Mouse (Mus musculus): ENCODE data around the gene Col6a1.

The Col6a1 gene

DNA sequence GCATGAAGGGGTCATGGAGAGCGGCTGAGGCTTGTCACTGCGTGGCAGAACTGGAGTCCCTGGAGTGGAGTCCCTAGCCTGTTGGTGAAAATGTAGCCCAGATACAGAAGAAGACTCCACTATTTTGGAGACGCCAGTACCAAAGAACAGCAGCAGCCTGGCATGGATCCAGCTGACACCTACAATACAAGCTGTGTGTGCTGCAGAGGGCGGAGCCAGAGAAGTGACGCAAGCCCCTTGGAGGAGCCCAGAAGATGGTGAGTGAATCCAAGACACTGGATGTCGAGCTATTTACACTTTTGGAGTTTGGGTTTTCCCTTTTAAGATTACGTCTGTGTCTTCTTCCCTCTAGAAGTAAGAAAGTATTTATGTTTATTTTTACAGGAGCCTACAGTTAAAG, 47.8 kb downstream of the Col6a1 start:
- DNase-seq, result peak; percentile 84

- peak; percentile 54 for DNase-seq
Observed at GRCm38 (mm10) chr10:76675268-76675667, 50.7 kb downstream of the Col6a1 start.

DNA sequence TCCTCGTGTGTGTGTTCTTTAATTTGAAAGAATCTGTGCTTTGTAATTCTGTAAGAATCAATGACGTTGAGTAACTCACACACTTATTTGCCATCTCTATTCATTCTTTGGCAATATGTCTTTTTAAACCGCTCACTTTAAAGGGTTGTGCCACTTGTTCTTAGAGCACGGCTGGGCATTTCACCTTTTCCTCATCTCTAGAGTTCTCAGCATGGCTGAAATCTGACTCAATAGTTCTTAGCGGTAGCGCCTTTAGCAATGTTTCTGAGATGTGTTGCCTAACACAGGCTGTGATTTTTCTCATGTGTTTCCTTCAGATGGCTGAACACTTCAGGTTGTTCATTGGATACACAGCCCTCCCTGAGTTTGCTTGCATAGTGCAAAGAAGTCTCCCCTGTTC, 51.4 kb downstream of the Col6a1 start:
- DNase-seq, result no peak

DNA sequence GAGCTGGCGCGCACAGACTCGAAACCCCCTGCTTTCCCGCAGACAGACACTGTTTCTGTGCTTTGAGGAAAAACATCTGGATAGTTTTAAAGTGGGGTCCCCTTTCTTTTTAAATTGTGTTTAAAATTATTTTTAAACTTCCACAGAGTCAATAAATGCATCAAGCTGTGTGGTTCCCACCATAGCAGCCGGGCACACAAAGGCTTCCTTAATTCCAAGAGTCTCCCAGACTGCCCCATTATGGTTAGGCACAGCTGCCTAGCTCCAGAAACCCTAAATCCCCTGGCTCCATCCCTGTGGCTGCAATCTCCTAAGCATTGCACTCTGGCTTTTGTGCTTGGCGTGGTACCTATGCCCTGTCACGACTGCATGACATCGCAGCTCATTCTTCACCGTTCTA, 54.0 kb downstream of the Col6a1 start:
- no peak for DNase-seq

- DNase-seq, result no peak
Observed at GRCm38 (mm10) chr10:76668947-76669284, 57.1 kb downstream of the Col6a1 start.

- no peak for DNase-seq
Observed at GRCm38 (mm10) chr10:76668261-76668946, 57.6 kb downstream of the Col6a1 start.

GRCm38 (mm10) chr10:76667197-76667805, 58.7 kb downstream of the Col6a1 start:
- DNase-seq, result no peak

GRCm38 (mm10) chr10:76665551-76665950, 60.4 kb downstream of the Col6a1 start:
- no peak for DNase-seq

- peak; percentile 85 for DNase-seq
Observed at GRCm38 (mm10) chr10:76664156-76665115, 61.5 kb downstream of the Col6a1 start.

Data from lung, postnatal 14 days (tissue).